Mouse (Mus musculus) left cerebral cortex, postnatal 36 days (tissue): Measurements from ENCODE around the gene Lekr1. TPM values are rescaled to one million over a fixed set of nuclear protein-coding genes. Genes with fewer than 3 reads are reported as not detected.

ENCODE experiments used
- DNase-seq, 2 experiments: peaks; one replicate each; pipeline ENCODE4 v3.0.0; 2021 to 2022; ENCODE audit warnings: low spot score in 2 of 2, mixed read lengths in 1 of 2
- intact Hi-C: fragments of 180-260 bp; cut with DNase I; formaldehyde crosslinking; loops from one replicate; pipeline ENCODE4 v1.15.1; 2025
- total RNA-seq, 2 experiments: library from RNA; stranded (reverse); gene quantifications; 2 replicates each; pipeline ENCODE4 v1.2.3; 2021

Gene Lekr1
- total RNA-seq, 2 experiments from 2014 or later, result 6.9 to 8.2 TPM

- DNase-seq, result no peak
- intact Hi-C loops, result loop anchor here (5.0 kb wide), 2 partner anchors 52 to 67 kb away; no protein-coding TSS in a partner anchor
Observed at GRCm38 (mm10) chr3:65654541-65655206, 11.4 kb upstream of the Lekr1 start.

DNA sequence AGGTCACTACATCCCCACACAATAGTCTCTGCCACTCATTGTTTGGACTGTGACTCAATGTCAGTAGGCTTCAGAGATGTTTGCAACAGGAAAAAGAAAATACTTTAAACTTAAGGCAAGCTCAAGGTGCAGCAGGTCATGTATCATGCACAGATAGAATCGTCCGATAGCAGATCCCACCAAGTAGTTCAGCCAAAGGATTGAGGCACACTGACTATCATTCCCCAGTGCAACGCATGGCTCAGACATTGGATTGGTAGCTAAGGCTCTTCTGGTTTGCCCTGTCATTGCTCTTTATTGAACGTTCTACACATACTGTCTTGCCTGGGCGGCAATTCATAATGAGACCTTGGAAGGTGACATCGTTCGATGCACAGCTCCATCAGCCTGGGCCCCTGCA, 9.6 kb upstream of the Lekr1 start:
- intact Hi-C loops, result loop anchor here (5.0 kb wide), 1 partner anchor 69 kb away; no protein-coding TSS in a partner anchor
- no peak for DNase-seq

GRCm38 (mm10) chr3:65656902-65657660, 8.9 kb upstream of the Lekr1 start:
- intact Hi-C loops, result loop anchor here (5.0 kb wide), 1 partner anchor 70 kb away; no protein-coding TSS in a partner anchor
- DNase-seq, result no peak

GRCm38 (mm10) chr3:65658081-65658612, 7.9 kb upstream of the Lekr1 start:
- intact Hi-C loops, result loop anchor here (5.0 kb wide), 1 partner anchor 71 kb away; no protein-coding TSS in a partner anchor
- no peak for DNase-seq

DNA sequence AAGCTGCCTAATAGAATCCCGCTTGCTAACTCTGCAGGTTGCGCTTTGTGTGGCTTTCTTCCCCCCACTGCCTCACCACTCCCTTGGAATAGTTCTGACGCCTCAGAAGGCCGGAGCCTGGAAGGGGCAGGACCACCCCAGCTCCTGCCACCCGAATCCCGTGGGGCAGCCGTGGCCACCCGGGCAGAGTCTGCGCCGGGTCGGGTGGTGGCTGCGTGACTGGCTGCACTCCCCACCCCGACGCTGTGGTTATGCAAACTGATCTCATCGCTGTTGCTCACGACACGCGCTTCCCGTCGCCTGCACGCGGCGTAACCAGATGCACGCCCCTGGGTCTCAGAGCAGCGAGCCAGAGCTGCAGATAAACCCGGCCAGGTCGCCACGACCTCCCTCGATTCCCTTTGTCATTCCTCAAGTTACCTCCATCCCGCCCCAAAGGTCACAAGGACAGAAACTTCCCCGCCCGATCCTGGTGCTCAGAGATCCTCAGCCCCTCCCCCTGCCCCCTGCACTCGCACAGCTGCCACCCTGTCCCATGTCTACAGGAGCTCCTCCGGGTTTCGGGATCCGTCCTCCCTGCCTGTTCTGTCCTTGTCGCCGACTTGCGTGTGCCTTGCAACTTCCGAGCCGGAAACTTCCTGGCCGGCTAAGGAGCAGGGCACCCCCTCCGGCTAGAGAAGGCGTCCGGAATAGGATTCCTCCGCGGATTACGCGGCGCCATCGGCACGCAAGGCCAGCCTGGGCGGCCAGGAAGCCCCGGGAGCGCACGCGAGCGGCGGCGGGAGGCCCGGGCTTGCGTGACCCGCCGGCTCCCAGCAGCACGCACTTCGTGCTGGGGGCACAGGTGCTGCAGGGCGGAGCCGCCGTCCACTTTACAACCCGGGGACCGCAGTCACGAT, 7.1 kb upstream of the Lekr1 start:
- peak; percentile 83 to 84 for DNase-seq
- intact Hi-C loops, result loop anchor here (5.0 kb wide), 1 partner anchor 72 kb away; no protein-coding TSS in a partner anchor

DNA sequence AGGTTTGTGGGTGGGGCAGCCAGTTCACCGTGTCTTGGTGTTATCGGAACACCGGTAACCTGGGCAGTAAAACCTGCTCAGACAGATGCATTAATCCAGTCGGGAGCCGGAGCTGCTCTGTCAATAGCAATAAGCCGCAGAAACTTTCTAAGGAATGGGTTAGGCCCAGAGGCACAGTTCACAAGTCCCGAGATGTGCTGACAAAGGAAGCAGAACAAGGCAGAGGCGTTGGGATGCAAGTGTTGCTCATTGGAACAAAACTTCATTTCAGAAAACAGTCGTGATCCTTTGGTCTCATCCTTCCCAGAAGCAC, 6.5 kb upstream of the Lekr1 start:
- DNase-seq, result no peak
- intact Hi-C loops, result loop anchor here (5.0 kb wide), 1 partner anchor 72 kb away; no protein-coding TSS in a partner anchor

- intact Hi-C loops, result no loop called here
- DNase-seq, result no peak
Observed at GRCm38 (mm10) chr3:65660336-65660735, 5.7 kb upstream of the Lekr1 start.

- no peak for DNase-seq
- intact Hi-C loops, result no loop called here
Observed at GRCm38 (mm10) chr3:65661731-65662130, 4.3 kb upstream of the Lekr1 start.

DNA sequence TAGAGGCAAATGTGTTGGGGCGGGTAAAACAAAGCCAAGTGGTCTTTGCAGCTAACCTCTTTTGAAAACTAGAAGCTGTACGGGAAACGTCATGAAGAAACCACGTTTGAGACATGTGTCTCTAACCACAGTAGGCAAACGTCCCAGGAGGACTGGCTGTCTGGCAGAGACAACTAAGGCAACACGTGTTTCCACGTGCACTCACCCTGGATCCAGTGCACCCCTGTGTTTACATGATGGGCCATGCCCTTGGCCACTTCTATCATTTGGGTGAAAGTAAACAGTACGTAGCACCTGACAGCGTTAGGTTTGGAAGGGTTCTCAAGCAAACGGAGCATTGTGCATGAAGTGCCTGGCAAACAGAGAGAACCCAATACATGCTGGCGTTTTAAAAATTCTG, 2.9 kb upstream of the Lekr1 start:
- intact Hi-C loops, result no loop called here
- DNase-seq, result peak in 1 of 2 experiments; percentile 25

DNA sequence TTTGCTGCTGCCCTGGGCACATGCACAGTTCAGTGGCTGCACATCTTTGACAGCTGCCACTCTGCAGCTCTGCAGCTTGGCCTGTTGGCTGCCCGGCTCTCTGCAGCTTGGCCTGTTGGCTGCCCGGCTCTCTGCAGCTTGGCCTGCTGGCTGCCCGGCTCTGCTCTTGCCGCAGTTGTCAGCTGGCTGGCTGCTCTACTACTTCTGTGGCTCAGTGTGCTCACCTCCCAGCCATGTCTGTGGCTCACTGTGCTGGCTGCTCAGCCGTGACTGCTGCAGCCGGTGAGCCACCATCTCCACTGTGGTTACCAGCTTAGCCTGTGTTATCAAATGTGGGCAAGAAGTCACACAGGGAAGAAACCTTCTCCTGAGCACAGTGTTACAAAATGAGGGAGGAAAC, 4.2 kb downstream of the Lekr1 start:
- DNase-seq, result no peak
- intact Hi-C loops, result no loop called here

DNA sequence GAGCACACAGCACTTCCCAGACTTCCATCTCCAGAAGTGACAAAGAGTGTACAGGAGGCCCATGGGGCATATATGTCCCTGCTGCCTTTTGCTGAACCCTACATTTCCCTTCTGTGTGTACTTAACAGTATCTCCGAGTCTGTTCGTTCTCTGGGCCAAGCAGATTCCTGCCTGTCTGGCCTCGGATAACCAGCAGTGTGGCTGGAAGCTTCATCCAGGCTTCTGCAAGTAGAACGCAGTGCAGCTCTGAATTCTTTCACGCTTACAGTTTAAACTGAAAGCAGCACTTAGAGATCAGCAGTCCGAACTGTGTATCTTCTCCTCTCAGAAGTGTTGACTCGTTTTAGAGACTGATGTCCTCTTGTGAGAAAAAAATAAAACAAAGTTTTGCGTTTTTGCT, 7.7 kb downstream of the Lekr1 start:
- no peak for DNase-seq
- intact Hi-C loops, result no loop called here

DNA sequence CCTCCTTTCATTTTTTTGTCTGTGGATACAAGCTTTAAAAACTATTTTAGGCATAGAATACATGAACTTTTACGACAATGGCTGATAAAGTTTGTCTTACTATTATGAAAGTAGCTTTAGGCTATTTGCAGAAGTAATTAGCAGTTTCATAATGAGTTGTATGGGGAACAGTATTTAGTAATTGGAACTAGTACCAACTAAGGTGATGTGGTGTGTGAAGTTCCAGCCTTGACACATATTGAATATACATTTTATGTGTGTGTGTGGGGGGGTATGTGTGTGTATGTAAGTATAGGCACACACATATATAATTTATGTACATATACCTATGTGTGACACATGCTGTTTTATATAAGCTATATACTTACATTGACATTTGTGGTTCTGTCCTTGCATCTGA, 14.6 kb downstream of the Lekr1 start:
- intact Hi-C loops, result no loop called here
- no peak for DNase-seq

DNA sequence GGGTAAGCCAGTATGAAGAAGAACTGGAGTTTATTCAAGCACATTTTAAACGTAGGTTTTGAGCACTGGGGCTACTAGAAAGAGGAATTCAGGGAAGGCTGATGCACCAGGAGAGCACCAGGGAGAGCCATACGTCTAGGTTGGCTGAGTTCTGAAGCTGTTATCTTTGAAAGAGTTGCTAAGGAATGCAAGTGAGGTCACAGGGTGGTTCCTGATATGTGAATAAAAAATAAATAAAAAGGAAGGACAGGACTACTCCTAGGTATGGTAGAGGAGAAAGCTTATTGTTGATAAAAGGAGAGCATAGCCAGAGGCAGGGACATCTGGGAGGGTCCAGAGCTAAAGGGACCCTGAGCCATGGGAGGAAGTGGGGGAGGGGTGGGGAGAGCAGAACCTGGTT, 23.7 kb downstream of the Lekr1 start:
- intact Hi-C loops, result no loop called here

DNA sequence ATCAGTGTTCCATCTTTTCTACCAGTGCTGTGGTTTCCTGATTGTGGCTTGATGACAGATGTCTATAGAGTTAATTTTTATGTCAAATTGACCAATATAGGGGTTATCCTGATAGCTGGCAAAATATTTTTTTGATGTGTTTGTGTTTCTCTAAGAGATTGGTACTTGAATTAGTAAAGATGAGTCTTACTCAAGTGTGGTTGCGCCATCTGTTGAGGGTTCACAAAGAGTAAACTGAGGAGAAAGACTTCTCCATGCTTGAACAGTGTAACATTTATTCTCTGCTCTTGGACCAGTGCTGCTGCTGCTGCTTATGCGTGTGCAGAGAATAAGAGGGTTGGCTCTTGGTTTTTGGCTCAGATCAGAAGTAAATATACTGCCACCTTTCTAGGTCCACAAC, 24.8 kb downstream of the Lekr1 start:
- intact Hi-C loops, result no loop called here
- DNase-seq, result no peak

More for the DNA sequence above, 23.7 kb downstream of the Lekr1 start:
- no peak for DNase-seq

GRCm38 (mm10) chr3:65699704-65700103, 33.7 kb downstream of the Lekr1 start:
- DNase-seq, result no peak
- intact Hi-C loops, result no loop called here

DNA sequence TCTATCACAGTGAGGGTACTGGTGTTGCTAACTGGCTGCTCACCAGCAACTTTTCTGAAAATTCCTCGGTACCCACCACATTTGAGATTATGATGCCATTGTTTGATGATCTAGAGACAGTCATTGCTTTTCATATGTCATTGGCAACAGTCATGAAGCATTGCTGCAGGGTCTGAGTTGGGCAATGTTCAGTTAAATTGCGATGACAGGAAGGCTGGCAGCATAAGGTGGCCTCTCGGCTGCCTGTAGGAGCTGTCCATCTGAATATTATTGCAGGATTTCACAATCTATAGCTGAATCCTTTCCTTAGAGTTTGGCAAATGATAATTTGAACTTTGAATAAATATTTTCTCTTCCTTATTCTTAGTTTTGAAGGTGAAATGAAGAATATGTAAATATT, 48.3 kb downstream of the Lekr1 start:
- intact Hi-C loops, result no loop called here
- DNase-seq, result no peak

- intact Hi-C loops, result no loop called here
- no peak for DNase-seq
Observed at GRCm38 (mm10) chr3:65717406-65717805, 51.4 kb downstream of the Lekr1 start.

- no peak for DNase-seq
- intact Hi-C loops, result no loop called here
Observed at GRCm38 (mm10) chr3:65722897-65723296, 56.9 kb downstream of the Lekr1 start.

GRCm38 (mm10) chr3:65723664-65724063, 57.6 kb downstream of the Lekr1 start:
- DNase-seq, result no peak
- intact Hi-C loops, result no loop called here

DNA sequence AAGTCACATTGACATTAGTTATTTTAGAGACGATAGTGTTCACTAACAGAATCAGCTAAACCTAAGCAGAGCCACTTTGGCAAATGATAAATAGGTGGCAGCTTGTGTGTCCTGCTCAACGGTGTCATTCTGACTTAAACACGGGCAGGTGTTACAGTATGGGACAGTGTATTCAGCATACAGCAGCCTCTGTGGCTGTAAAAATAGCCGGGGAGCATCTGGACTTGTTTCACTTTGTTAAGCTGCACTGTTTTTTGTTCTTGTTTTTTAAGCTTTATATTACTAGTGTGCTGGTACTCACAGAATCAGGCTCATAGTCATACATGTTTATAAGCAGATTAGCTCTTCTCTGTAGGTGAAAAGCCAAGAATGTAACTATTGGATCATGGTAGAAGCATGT, 71.8 kb downstream of the Lekr1 start:
- DNase-seq, result no peak
- intact Hi-C loops, result no loop called here
